Mouse (Mus musculus): Measurements from ENCODE around the gene Cntnap2. TPM values are rescaled to one million over a fixed set of nuclear protein-coding genes. Genes with fewer than 3 reads are reported as not detected.

Cntnap2 gene
- total and polyA plus RNA-seq, 3 experiments = 0.02 TPM; not detected in 2

DNA sequence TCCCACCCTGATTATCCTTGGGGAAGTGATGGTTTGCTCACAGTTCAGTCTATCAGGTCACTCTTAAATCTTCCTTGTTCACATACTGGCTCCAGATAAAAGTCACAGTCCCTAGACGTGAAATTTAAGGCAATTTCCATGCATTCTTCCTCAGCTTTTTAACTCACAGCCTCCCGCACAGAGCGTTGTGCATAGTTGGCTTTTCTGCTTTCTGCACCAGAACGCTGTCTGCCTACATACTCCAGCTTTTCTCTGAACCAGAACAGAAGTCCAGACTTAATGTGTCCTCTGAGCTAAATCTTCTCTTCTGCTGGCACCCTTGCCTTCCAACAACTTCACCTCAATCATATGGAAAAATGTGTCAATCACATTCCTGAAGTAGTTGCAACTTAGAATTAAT is 1616.5 kb downstream of the Cntnap2 start:
- no peaks in the 10 kb centered on the region for H3K36me3 ChIP-seq (ENCODE audit: control insufficient read depth, insufficient read depth, low read length)
- H3K9ac ChIP-seq (ENCODE audit: low read depth, low read length) = no peak overlapping the region
- H3K27ac ChIP-seq = no peak overlapping the region
- H3K4me1 ChIP-seq (ENCODE audit: control insufficient read depth, insufficient read depth, low read length) = no peaks in the 10 kb centered on the region
- no peaks in the 10 kb centered on the region for H3K79me2 ChIP-seq (replicated peaks; ENCODE audit: control insufficient read depth, insufficient read depth, low read length)
- WGBS = 74% methylated on average over 4 of the region's 4 CpGs
- intact Hi-C loops (cut with DNase I) = no loop called here
- no peaks in the 10 kb centered on the region for H3K27me3 ChIP-seq (ENCODE audit: control insufficient read depth, insufficient read depth, low read length)
- DNase-seq = no peak
- TF ChIP-seq CTCF (IDR thresholded peaks at IDR 0.05) (no peak), EP300 (IDR thresholded peaks at IDR 0.05; ENCODE audit: insufficient read depth, low read depth, low read length) (no peak), POLR2A (IDR thresholded peaks at IDR 0.05; ENCODE audit: insufficient read depth, low read depth, low read length) (no peak)
- no peak overlapping the region for H3K4me3 ChIP-seq

DNA sequence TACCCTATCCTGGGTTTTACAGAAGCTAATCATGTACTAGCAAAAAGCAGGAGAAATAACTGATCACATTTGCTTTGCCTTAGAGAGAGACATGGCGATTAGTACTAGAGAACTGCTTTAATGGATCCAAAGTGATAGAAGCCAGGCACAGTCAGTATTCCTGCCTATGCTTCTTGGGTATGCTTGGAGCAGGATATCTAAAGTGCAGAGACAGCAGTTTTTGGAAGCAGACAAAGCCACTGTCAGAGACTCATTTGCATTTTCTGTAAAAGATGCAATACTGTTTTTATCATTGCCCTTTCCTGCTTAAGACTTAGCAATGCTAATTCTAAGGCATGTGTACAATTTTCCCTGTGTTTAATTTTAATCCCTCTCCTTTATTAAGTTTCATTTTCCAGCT is 1637.0 kb downstream of the Cntnap2 start:
- TF ChIP-seq CTCF (IDR thresholded peaks at IDR 0.05) (no peak), POLR2A (IDR thresholded peaks at IDR 0.05; ENCODE audit: insufficient read depth, low read depth, low read length) (no peak), EP300 (IDR thresholded peaks at IDR 0.05; ENCODE audit: insufficient read depth, low read depth, low read length) (no peak)
- intact Hi-C loops (cut with DNase I) = no loop called here
- H3K27me3 ChIP-seq (ENCODE audit: control insufficient read depth, insufficient read depth, low read length) = no peaks in the 10 kb centered on the region
- DNase-seq = no peak
- no peak overlapping the region for H3K4me3 ChIP-seq
- H3K79me2 ChIP-seq (replicated peaks; ENCODE audit: control insufficient read depth, insufficient read depth, low read length) = no peaks in the 10 kb centered on the region
- H3K36me3 ChIP-seq (ENCODE audit: control insufficient read depth, insufficient read depth, low read length) = no peaks in the 10 kb centered on the region
- no peaks in the 10 kb centered on the region for H3K4me1 ChIP-seq (ENCODE audit: control insufficient read depth, insufficient read depth, low read length)
- no peak overlapping the region for H3K9ac ChIP-seq (ENCODE audit: low read depth, low read length)
- WGBS = 71% methylated on average over 1 of the region's 1 CpGs
- no peak overlapping the region for H3K27ac ChIP-seq

DNA sequence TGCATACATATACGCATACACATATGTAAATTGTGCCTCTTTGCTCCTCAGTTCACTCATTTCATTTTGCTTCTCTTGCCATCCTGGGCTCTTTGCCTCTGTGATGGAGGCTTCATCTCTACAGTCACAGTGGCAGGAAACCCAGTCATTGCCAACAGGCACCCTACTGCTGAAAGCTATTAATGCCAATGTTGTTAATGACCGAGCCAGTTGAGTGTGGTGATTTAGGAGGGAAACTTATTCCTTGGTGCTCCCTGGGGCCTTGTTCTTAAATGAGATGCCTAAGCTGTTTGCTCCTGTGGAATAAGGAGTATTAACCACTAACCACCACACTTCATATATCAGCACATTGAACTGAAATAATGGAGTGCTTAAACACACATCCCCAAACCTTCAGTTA is 1640.2 kb downstream of the Cntnap2 start:
- no peak for DNase-seq
- Histone ChIP-seq H3K27ac (no peak overlapping the region), H3K4me1 (ENCODE audit: control insufficient read depth, insufficient read depth, low read length) (no peaks in the 10 kb centered on the region), H3K27me3 (ENCODE audit: control insufficient read depth, insufficient read depth, low read length) (no peaks in the 10 kb centered on the region), H3K36me3 (ENCODE audit: control insufficient read depth, insufficient read depth, low read length) (no peaks in the 10 kb centered on the region), H3K9ac (ENCODE audit: low read depth, low read length) (no peak overlapping the region), H3K4me3 (no peak overlapping the region), H3K79me2 (replicated peaks; ENCODE audit: control insufficient read depth, insufficient read depth, low read length) (no peaks in the 10 kb centered on the region)
- no peak for TF ChIP-seq POLR2A (IDR thresholded peaks at IDR 0.05; ENCODE audit: insufficient read depth, low read depth, low read length)
- intact Hi-C loops (cut with DNase I) = no loop called here
- WGBS = 81% methylated on average over 2 of the region's 2 CpGs

DNA sequence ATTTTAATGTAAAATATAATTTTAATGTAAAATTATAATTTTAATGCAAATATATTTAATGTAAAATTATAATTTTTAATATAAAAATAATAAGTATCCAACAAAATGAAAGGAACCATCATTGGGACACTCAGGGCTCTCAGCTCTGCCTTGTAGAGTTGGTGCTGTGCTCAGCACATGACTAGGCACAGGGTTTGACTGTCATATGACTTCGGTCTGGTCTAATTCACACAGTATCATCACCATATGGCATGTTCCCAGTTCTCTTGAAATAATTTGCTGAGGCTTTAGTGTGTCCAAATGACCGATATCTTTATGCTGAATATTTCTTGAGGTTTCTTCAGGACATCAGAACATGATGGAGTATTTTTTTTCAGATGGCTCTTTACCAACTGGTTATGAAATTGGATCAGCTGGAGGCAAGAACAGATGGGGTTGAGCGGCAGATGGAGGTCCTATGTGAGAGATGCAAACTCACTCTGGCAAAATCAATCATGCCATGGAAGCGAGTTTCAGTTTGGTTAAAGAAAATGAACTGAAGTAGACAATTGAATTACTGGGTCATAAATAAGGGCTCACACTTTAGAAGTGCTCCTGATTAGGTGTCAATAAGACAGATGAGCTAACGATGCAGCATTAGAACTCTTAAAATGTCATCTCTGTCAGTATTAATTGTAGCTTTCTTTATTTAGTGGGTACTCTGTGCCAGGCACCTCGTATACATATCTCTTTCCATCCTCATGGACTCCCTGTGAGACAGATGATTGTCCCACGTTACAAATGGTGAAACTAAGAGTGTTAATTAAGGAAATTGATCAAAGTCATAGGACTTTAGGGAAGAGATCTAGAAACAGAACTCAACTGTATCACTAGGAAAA is 1645.4 kb downstream of the Cntnap2 start:
- no peak for DNase-seq
- WGBS = 67% methylated on average over 7 of the region's 7 CpGs
- Histone ChIP-seq H3K36me3 (ENCODE audit: control insufficient read depth, insufficient read depth, low read length) (no peaks in the 10 kb centered on the region), H3K27me3 (ENCODE audit: control insufficient read depth, insufficient read depth, low read length) (no peaks in the 10 kb centered on the region), H3K79me2 (replicated peaks; ENCODE audit: control insufficient read depth, insufficient read depth, low read length) (no peaks in the 10 kb centered on the region), H3K9ac (ENCODE audit: low read depth, low read length) (no peak overlapping the region), H3K4me1 (ENCODE audit: control insufficient read depth, insufficient read depth, low read length) (no peaks in the 10 kb centered on the region), H3K27ac (no peak overlapping the region), H3K4me3 (no peak overlapping the region)
- TF ChIP-seq EP300 (IDR thresholded peaks at IDR 0.05; ENCODE audit: insufficient read depth, low read depth, low read length) (no peak), POLR2A (IDR thresholded peaks at IDR 0.05; ENCODE audit: insufficient read depth, low read depth, low read length) (no peak), CTCF (IDR thresholded peaks at IDR 0.05) (no peak)
- intact Hi-C loops (cut with DNase I) = no loop called here

DNA sequence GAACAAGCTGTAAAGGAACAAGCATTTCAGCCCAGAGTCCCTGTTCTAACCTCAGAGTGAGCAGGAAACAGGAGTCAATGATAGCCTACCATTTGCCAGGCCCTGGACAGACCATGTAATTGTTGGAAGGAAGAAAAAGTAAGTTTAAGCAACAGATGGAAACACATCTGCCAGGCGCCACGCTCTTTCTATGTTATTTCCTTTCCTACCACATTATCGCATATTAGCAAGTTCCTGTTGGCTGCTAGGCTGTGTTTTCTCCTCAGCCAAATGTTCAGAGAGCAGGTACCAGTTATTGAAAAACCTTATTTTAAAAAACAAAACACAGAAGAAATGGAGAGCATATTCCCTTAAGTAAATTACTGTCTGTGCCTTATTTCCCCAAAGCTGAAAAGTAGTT is 1646.8 kb downstream of the Cntnap2 start:
- Histone ChIP-seq H3K36me3 (ENCODE audit: control insufficient read depth, insufficient read depth, low read length) (no peaks in the 10 kb centered on the region), H3K27me3 (ENCODE audit: control insufficient read depth, insufficient read depth, low read length) (no peaks in the 10 kb centered on the region), H3K4me3 (no peak overlapping the region), H3K4me1 (ENCODE audit: control insufficient read depth, insufficient read depth, low read length) (no peaks in the 10 kb centered on the region), H3K27ac (no peak overlapping the region), H3K79me2 (replicated peaks; ENCODE audit: control insufficient read depth, insufficient read depth, low read length) (no peaks in the 10 kb centered on the region), H3K9ac (ENCODE audit: low read depth, low read length) (no peak overlapping the region)
- intact Hi-C loops (cut with DNase I) = no loop called here
- DNase-seq = no peak
- WGBS = 63% methylated on average over 3 of the region's 3 CpGs
- TF ChIP-seq POLR2A (IDR thresholded peaks at IDR 0.05; ENCODE audit: insufficient read depth, low read depth, low read length) = no peak
- no peak for TF ChIP-seq EP300 (IDR thresholded peaks at IDR 0.05; ENCODE audit: insufficient read depth, low read depth, low read length)
- TF ChIP-seq CTCF (IDR thresholded peaks at IDR 0.05) = no peak

- intact Hi-C loops (cut with DNase I) = no loop called here
- no peak overlapping the region for H3K9ac ChIP-seq (ENCODE audit: low read depth, low read length)
Measured at GRCm38 (mm10) chr6:46716576-46716975, 1657.4 kb downstream of the Cntnap2 start.

More at GRCm38 (mm10) chr6:46716576-46716975, 1657.4 kb downstream of the Cntnap2 start:
- no peaks in the 10 kb centered on the region for H3K36me3 ChIP-seq (ENCODE audit: control insufficient read depth, insufficient read depth, low read length)
- no peak for DNase-seq
- no peak overlapping the region for H3K4me3 ChIP-seq
- 42% methylated on average over 2 of the region's 2 CpGs for whole genome bisulfite sequencing
- no peaks in the 10 kb centered on the region for H3K4me1 ChIP-seq (ENCODE audit: control insufficient read depth, insufficient read depth, low read length)
- TF ChIP-seq POLR2A (IDR thresholded peaks at IDR 0.05; ENCODE audit: insufficient read depth, low read depth, low read length) = no peak
- no peak for TF ChIP-seq CTCF (IDR thresholded peaks at IDR 0.05)
- TF ChIP-seq EP300 (IDR thresholded peaks at IDR 0.05; ENCODE audit: insufficient read depth, low read depth, low read length) = no peak
- H3K27ac ChIP-seq = no peak overlapping the region
- no peaks in the 10 kb centered on the region for H3K79me2 ChIP-seq (replicated peaks; ENCODE audit: control insufficient read depth, insufficient read depth, low read length)
- no peaks in the 10 kb centered on the region for H3K27me3 ChIP-seq (ENCODE audit: control insufficient read depth, insufficient read depth, low read length)

Data from heart, adult 2 months (tissue).